Mouse (Mus musculus): ENCODE data around the gene Nup133.

GRCm38 (mm10) chr8:123914635-123915034 lies 34.4 kb downstream of the Nup133 start:
- TF ChIP-seq CTCF (IDR thresholded peaks at IDR 0.05; ENCODE audit: low read depth, low read length): no peak
- TF ChIP-seq POLR2A (IDR thresholded peaks at IDR 0.05; ENCODE audit: borderline replicate concordance, low read depth, low read length): no peak

Measured in bone marrow macrophage, adult 2 months (primary cell).